Mouse (Mus musculus) myocyte (in vitro differentiated cells): Measurements from ENCODE around the gene Xrcc6.

ENCODE experiments used
- CEBPB ChIP-seq: IDR thresholded peaks from 2 replicates; pipeline ENCODE4 v1.6.1; 2011; ENCODE audit warnings: mild to moderate bottlenecking, moderate library complexity; ENCODE audit not compliant: poor library complexity, insufficient read depth, severe bottlenecking
- E2F4 ChIP-seq: IDR thresholded peaks from one replicate; pipeline ENCODE4 v1.6.1; 2011; ENCODE audit warnings: mild to moderate bottlenecking, control low read depth, moderate library complexity; ENCODE audit not compliant: insufficient read depth
- MAX ChIP-seq: IDR thresholded peaks from one replicate; pipeline ENCODE4 v1.6.1; 2011; ENCODE audit warnings: low read depth, mild to moderate bottlenecking, control low read depth
- MYOD1 ChIP-seq, 3 experiments: IDR thresholded peaks; one replicate each; pipeline ENCODE4 v1.6.1; 2011; ENCODE audit warnings: control low read depth in 2 of 3, low read depth in 2 of 3, mild to moderate bottlenecking in 2 of 3, moderate library complexity in 1 of 3; ENCODE audit not compliant: insufficient read length in 2 of 3, control insufficient read depth in 1 of 3
- MYOG ChIP-seq, 3 experiments: IDR thresholded peaks; one replicate each; pipeline ENCODE4 v1.6.1; 2011; ENCODE audit warnings: control low read depth in 2 of 3, low read depth in 2 of 3, mild to moderate bottlenecking in 2 of 3; ENCODE audit not compliant: insufficient read length in 2 of 3, control insufficient read depth in 1 of 3, insufficient read depth in 1 of 3
- POLR2A ChIP-seq: IDR thresholded peaks from one replicate; pipeline ENCODE4 v1.6.1; 2011; ENCODE audit warnings: low read depth, mild to moderate bottlenecking, control low read depth, moderate library complexity; ENCODE audit not compliant: insufficient read length
- POLR2AphosphoS2 ChIP-seq: IDR thresholded peaks from one replicate; pipeline ENCODE4 v1.6.1; 2011; ENCODE audit warnings: low read depth, control low read depth; ENCODE audit not compliant: insufficient read length
- REST ChIP-seq: IDR thresholded peaks from one replicate; pipeline ENCODE4 v1.6.1; 2011; ENCODE audit warnings: mild to moderate bottlenecking, control low read depth, moderate library complexity; ENCODE audit not compliant: insufficient read depth, insufficient read length
- TCF12 ChIP-seq: IDR thresholded peaks from one replicate; pipeline ENCODE4 v1.6.1; 2011; ENCODE audit warnings: mild to moderate bottlenecking, control low read depth; ENCODE audit not compliant: poor library complexity, insufficient read depth, severe bottlenecking
- TCF3 ChIP-seq: IDR thresholded peaks from one replicate; pipeline ENCODE4 v1.6.1; 2011; ENCODE audit warnings: low read depth, control low read depth; ENCODE audit not compliant: insufficient read length
- USF1 ChIP-seq: IDR thresholded peaks from one replicate; pipeline ENCODE4 v1.6.1; 2011; ENCODE audit warnings: low read depth, mild to moderate bottlenecking, control low read depth, moderate library complexity

- TF ChIP-seq POLR2A (peak; percentile 27), E2F4 (no peak), CEBPB (no peak), MAX (no peak), MYOD1 (IDR thresholded peaks at IDR 0.05; ENCODE audit: control insufficient read depth in 1 of 3, insufficient read length in 2 of 3, low read depth in 2 of 3) (no peak), USF1 (no peak), TCF3 (no peak), POLR2AphosphoS2 (peak; percentile 40), TCF12 (no peak), MYOG (IDR thresholded peaks at IDR 0.05; ENCODE audit: control insufficient read depth in 1 of 3, insufficient read depth in 1 of 3, insufficient read length in 2 of 3, low read depth in 2 of 3) (no peak), REST (no peak)
These were observed 53.0 kb downstream of the Xrcc6 start for GRCm38 (mm10) chr15:82040650-82041049.
